Mouse (Mus musculus): ENCODE results near the gene Foxred2.

DNA sequence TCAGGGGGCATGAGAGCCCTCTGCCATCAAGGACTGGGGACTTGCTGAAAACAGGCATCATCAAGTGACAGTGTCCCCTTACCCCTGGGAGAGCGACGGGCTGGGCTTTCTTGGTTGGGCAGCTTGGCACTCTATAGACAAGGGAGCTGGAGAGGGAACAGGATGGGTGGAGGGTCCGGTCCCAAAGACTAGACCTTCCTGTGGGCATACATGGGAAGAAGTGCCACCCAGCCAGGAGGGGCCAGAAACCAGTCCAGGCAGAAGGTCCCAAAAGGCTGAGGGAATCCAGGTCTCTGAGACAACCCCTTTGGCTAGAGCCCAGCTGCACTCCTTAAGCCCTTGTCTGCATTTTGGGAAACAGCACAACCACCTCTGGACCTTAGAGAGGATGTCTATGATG lies 42.0 kb downstream of the Foxred2 start:
- no peak for TF ChIP-seq CTCF (IDR thresholded peaks at IDR 0.05 in 2 of 3, conservative IDR thresholded peaks at IDR 0.05 in 1 of 3; ENCODE audit: control insufficient read depth in 1 of 3, insufficient read depth in 1 of 3, low read depth in 2 of 3, low read length in 3 of 3, poor library complexity in 1 of 3, severe bottlenecking in 1 of 3)
- no peak for TF ChIP-seq ZC3H11A (IDR thresholded peaks at IDR 0.05; ENCODE audit: low read depth, low read length)
- no peak for TF ChIP-seq TAL1 (IDR thresholded peaks at IDR 0.05; ENCODE audit: low read length)
- TF ChIP-seq KAT2A (conservative IDR thresholded peaks at IDR 0.05; ENCODE audit: low read depth, low read length): no peak
- TF ChIP-seq SMC3 (IDR thresholded peaks at IDR 0.05; ENCODE audit: low read depth, low read length): no peak
- no peak for TF ChIP-seq GATA1 (IDR thresholded peaks at IDR 0.05; ENCODE audit: low read depth, low read length)
- TF ChIP-seq POLR2A (IDR thresholded peaks at IDR 0.05; ENCODE audit: control insufficient read depth in 1 of 2, insufficient read depth in 1 of 2, low read depth in 1 of 2, low read length in 2 of 2, poor library complexity in 1 of 2): no peak
